Mouse (Mus musculus): ENCODE results near the gene Ptgs1. TPM values are rescaled to one million over a fixed set of nuclear protein-coding genes. Genes with fewer than 3 reads are reported as not detected.

Ptgs1 gene
- polyA plus RNA-seq, 2 experiments = 10.7 to 14.4 TPM

DNA sequence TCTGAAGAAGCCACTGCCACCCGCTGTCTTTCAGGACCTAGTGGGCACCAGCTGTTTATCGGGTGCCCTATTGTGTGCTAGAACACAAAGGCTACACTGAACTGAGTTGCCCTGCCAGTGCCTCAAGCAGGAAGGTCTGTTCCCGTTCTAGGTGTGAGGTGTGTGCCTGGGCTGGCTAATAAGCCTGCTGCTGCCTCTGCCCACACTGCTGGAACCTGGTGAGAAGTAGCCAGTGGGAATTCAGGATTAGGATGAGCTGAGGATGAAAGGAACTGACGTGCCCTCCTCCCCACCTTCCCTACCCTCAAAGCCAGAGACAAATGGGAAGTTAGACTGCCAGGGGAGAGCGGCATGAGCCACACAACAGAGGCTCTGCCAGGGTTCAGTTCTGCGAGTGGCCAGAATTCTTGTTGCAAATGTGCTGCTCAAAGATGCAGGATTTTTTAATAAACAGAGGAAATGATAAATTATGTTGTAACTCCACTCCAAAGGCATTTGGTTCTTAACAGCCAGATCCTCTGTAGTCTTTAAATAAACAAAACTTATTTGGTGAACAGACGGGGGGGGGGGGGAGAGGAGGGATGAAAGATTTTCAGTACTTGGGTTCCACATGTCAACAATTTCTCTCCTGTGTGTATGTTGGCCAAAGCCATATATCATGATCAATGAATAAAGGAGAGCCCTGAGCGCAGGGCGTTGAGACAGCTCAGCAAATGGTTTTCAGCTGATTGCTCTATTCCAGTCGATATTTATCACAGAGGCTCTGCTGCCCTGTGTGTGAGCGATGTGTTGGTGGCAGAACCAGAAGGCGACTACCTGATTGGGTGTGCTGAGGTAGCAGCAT lies 38.9 kb upstream of the Ptgs1 start:
- Histone ChIP-seq H3K27me3 (ENCODE audit: control insufficient read depth, insufficient read depth, low read length) (no peaks in the 10 kb centered on the region), H3K4me2 (replicated peaks; ENCODE audit: low read depth, low read length, severe bottlenecking) (no peak overlapping the region), H3K4me1 (ENCODE audit: control insufficient read depth, insufficient read depth, low read length) (no peaks in the 10 kb centered on the region), H3K9ac (ENCODE audit: low read depth, low read length, severe bottlenecking) (no peak overlapping the region), H3K4me3 (replicated peaks; ENCODE audit: low read length) (no peak overlapping the region), H3K36me3 (ENCODE audit: control insufficient read depth, insufficient read depth, low read length) (peaks cover 9% of the 10 kb centered on the region; the same call in 1 of the 2 replicates), H3K9me3 (ENCODE audit: control insufficient read depth, low read length) (no peaks in the 10 kb centered on the region), H3K27ac (replicated peaks; ENCODE audit: low read depth, low read length) (no peak overlapping the region)
- no peak for ATAC-seq (ENCODE audit: low FRiP score, low read depth)
- no peak for TF ChIP-seq POLR2A (IDR thresholded peaks at IDR 0.05; ENCODE audit: borderline replicate concordance, extremely low read depth, insufficient read depth, insufficient read length)
- DNase-seq (ENCODE audit: low spot score) = no peak
- WGBS = 37% methylated on average over 12 of the region's 12 CpGs

DNA sequence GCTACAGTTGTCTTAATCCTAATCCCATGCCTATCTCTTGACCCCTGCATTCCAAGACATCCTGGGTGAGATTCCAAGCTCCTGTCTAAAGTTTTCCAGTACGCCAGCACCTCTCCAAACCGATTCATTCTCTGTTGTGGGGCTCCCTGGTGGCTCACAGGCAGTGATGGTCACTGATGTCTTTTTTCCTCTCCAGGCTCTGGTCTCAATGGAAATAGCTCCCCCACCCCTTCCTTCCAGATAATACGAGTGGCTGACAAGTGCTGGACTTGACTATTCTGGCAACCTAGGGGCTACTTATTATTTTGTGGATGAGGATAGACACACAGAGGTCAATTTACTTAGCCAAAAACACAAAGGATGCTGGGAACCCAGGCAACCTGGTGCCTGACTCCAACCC lies 33.2 kb upstream of the Ptgs1 start:
- DNase-seq (ENCODE audit: low spot score) = no peak
- TF ChIP-seq POLR2A (IDR thresholded peaks at IDR 0.05; ENCODE audit: borderline replicate concordance, extremely low read depth, insufficient read depth, insufficient read length) = no peak
- no peaks in the 10 kb centered on the region; the same call in 1 of the 2 replicates for H3K27me3 ChIP-seq (ENCODE audit: control insufficient read depth, insufficient read depth, low read length)
- no peak for ATAC-seq (ENCODE audit: low FRiP score, low read depth)
- WGBS = 77% methylated on average over 3 of the region's 3 CpGs
- H3K4me2 ChIP-seq (replicated peaks; ENCODE audit: low read depth, low read length, severe bottlenecking) = no peak overlapping the region
- H3K27ac ChIP-seq (replicated peaks; ENCODE audit: low read depth, low read length) = no peak overlapping the region
- no peak overlapping the region for H3K4me3 ChIP-seq (replicated peaks; ENCODE audit: low read length)
- no peaks in the 10 kb centered on the region for H3K4me1 ChIP-seq (ENCODE audit: control insufficient read depth, insufficient read depth, low read length)
- H3K9me3 ChIP-seq (ENCODE audit: control insufficient read depth, low read length) = no peaks in the 10 kb centered on the region
- H3K36me3 ChIP-seq (ENCODE audit: control insufficient read depth, insufficient read depth, low read length) = no peaks in the 10 kb centered on the region
- H3K9ac ChIP-seq (ENCODE audit: low read depth, low read length, severe bottlenecking) = no peak overlapping the region

DNA sequence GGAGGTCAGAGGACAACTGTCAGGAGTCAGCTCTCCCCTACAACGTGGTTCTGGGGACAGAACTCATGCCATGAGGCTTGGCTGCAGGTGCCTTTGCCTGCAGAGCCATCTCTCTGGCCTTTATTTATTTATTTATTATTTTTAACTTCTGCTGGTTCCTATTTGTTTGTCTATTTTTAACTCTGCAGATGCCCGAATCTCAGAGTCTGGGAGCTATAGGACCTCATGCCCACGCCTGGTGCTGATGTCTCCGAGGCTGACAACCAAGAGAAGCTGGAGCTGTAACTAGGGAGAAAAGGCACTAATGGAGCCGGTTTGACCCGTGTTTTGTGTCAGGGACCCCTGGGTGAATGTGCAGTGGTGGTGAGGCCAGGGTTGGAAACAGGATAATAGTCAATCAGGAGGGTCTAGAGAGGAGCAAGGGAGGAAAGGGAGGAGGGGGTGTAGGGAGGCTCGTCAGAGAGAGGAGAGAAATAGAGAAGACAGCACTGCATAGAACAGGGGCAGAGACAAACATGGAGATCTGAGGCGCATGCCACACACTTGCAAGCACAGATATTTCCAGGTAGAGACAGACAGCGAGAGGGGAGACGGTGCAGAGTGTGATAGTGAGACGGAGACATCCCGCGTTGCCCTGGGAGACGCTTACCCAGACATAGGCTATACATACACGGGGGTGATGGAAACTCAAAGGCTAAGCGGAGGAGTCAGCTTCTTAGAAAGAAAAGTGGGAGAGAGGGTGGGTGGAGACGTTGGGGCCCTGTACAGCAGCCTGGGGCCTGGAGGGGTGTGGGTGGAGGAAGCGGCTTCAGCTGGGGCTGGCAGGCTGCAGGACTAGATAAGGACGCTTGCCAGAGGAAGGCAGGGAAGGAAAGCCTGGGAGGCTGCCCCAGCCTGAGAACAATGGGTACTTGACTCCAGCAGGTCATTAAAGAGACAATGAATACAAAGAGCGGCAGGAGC lies 32.0 kb upstream of the Ptgs1 start:
- ATAC-seq (ENCODE audit: low FRiP score, low read depth) (no peak), DNase-seq (ENCODE audit: low spot score) (no peak)
- H3K27me3 ChIP-seq (ENCODE audit: control insufficient read depth, insufficient read depth, low read length) = peaks cover 10% of the 10 kb centered on the region
- no peak for TF ChIP-seq POLR2A (IDR thresholded peaks at IDR 0.05; ENCODE audit: borderline replicate concordance, extremely low read depth, insufficient read depth, insufficient read length)
- H3K4me1 ChIP-seq (ENCODE audit: control insufficient read depth, insufficient read depth, low read length) = 0 out of 2 replicates have a peak, but pooled peaks cover 4% of the 10 kb centered on the region
- WGBS = 26% methylated on average over 20 of the region's 20 CpGs
- no peaks in the 10 kb centered on the region for H3K9me3 ChIP-seq (ENCODE audit: control insufficient read depth, low read length)
- H3K27ac ChIP-seq (replicated peaks; ENCODE audit: low read depth, low read length) = no peak overlapping the region
- H3K4me2 ChIP-seq (replicated peaks; ENCODE audit: low read depth, low read length, severe bottlenecking) = no peak overlapping the region
- no peak overlapping the region for H3K9ac ChIP-seq (ENCODE audit: low read depth, low read length, severe bottlenecking)
- no peaks in the 10 kb centered on the region for H3K36me3 ChIP-seq (ENCODE audit: control insufficient read depth, insufficient read depth, low read length)
- H3K4me3 ChIP-seq (replicated peaks; ENCODE audit: low read length) = no peak overlapping the region

DNA sequence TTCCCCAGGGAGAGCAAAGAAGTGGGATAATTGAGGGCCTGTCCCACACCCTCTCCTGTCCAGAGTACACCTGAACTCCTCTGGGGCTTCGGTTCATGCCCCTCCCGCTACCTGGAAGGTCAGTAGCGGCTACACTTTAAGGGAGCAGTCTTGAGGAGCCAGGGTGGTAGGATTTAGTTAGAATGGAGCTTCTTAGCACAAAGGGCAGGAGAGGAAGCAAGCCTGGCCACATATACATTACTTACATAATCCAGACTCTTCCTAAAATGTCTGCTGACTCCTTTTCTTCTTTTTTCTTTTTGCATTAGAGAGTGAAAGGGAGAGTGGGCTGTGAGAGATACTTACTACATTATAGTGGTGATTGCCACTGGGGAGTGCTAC lies 31.4 kb upstream of the Ptgs1 start:
- H3K9ac ChIP-seq (ENCODE audit: low read depth, low read length, severe bottlenecking) = no peak overlapping the region
- H3K4me1 ChIP-seq (ENCODE audit: control insufficient read depth, insufficient read depth, low read length) = 0 out of 2 replicates have a peak, but pooled peaks cover 4% of the 10 kb centered on the region
- DNase-seq (ENCODE audit: low spot score) (no peak), ATAC-seq (ENCODE audit: low FRiP score, low read depth) (no peak)
- 33% methylated on average over 3 of the region's 3 CpGs for WGBS
- H3K27ac ChIP-seq (replicated peaks; ENCODE audit: low read depth, low read length) = no peak overlapping the region
- H3K36me3 ChIP-seq (ENCODE audit: control insufficient read depth, insufficient read depth, low read length) = no peaks in the 10 kb centered on the region
- no peaks in the 10 kb centered on the region for H3K9me3 ChIP-seq (ENCODE audit: control insufficient read depth, low read length)
- no peak for TF ChIP-seq POLR2A (IDR thresholded peaks at IDR 0.05; ENCODE audit: borderline replicate concordance, extremely low read depth, insufficient read depth, insufficient read length)
- H3K4me2 ChIP-seq (replicated peaks; ENCODE audit: low read depth, low read length, severe bottlenecking) = no peak overlapping the region
- no peak overlapping the region for H3K4me3 ChIP-seq (replicated peaks; ENCODE audit: low read length)
- peaks cover 10% of the 10 kb centered on the region for H3K27me3 ChIP-seq (ENCODE audit: control insufficient read depth, insufficient read depth, low read length)

DNA sequence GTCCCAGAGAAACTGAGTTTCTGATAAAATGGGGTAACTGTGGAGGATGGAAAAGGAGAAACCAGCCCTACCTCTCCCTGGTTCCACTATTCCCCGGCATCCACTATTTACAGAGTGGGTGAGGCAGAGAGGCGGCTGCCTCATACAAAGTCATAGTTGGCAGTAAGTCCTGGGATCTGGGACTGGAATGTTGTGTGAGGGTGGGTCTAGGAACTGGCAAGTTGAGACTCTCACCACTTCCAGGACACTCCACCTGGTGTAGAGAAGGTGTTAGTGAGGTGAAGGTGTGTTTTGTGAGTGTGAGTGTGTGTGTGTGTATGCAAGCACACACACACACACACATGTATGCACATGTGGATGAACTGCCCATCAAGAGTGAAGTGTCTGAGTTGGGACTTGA lies 29.4 kb upstream of the Ptgs1 start:
- 0 out of 2 replicates have a peak, but pooled peaks cover 4% of the 10 kb centered on the region for H3K4me1 ChIP-seq (ENCODE audit: control insufficient read depth, insufficient read depth, low read length)
- H3K4me2 ChIP-seq (replicated peaks; ENCODE audit: low read depth, low read length, severe bottlenecking) = no peak overlapping the region
- no peak overlapping the region for H3K4me3 ChIP-seq (replicated peaks; ENCODE audit: low read length)
- no peak overlapping the region for H3K9ac ChIP-seq (ENCODE audit: low read depth, low read length, severe bottlenecking)
- H3K27me3 ChIP-seq (ENCODE audit: control insufficient read depth, insufficient read depth, low read length) = peaks cover 15% of the 10 kb centered on the region
- ATAC-seq (ENCODE audit: low FRiP score, low read depth) (no peak), DNase-seq (ENCODE audit: low spot score) (no peak)
- no peak overlapping the region for H3K27ac ChIP-seq (replicated peaks; ENCODE audit: low read depth, low read length)
- WGBS = 70% methylated on average over 2 of the region's 2 CpGs
- no peaks in the 10 kb centered on the region for H3K9me3 ChIP-seq (ENCODE audit: control insufficient read depth, low read length)
- TF ChIP-seq POLR2A (IDR thresholded peaks at IDR 0.05; ENCODE audit: borderline replicate concordance, extremely low read depth, insufficient read depth, insufficient read length) = no peak
- no peaks in the 10 kb centered on the region for H3K36me3 ChIP-seq (ENCODE audit: control insufficient read depth, insufficient read depth, low read length)

Measured in limb, embryonic 14.5 days (tissue).